Mouse (Mus musculus): ENCODE data around the gene Kcns3.

GRCm38 (mm10) chr12:11149121-11149420 lies 1.8 kb downstream of the Kcns3 start:
- no peak for TF ChIP-seq CTCF (IDR thresholded peaks at IDR 0.05; ENCODE audit: low read depth)
- TF ChIP-seq EP300 (IDR thresholded peaks at IDR 0.05; ENCODE audit: low read depth) = no peak
